Mouse (Mus musculus) c-Kit-positive CD71-negative TER-119-negative erythroid progenitor cells, embryonic 14.5 days (primary cell): Measurements from ENCODE around the gene Adad2.

Experiments
- DNase-seq: peaks from one replicate; pipeline ENCODE4 v3.0.0-alpha.2; 2013; ENCODE audit warnings: low read depth

Gene Adad2

DNA sequence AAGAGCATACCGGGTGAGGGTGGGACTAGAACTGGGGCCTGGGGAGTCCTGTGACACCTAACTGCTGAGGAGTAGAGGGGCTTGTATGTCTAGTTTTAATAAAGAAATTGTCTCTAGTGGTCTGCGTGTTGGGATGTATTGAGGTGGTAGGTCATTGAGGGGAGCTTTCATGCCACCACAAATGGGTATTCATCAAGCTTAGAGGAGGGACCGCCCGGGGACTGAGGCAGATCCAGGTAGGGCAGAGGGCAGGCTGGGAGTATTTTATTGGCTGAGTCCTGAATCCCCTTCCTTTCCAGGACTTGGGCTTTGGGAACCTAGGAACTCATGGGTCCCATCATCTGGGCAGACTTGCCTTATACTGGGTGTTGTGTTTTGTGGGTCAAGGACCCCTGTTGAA, 4.3 kb downstream of the Adad2 start:
- no peak for DNase-seq

DNA sequence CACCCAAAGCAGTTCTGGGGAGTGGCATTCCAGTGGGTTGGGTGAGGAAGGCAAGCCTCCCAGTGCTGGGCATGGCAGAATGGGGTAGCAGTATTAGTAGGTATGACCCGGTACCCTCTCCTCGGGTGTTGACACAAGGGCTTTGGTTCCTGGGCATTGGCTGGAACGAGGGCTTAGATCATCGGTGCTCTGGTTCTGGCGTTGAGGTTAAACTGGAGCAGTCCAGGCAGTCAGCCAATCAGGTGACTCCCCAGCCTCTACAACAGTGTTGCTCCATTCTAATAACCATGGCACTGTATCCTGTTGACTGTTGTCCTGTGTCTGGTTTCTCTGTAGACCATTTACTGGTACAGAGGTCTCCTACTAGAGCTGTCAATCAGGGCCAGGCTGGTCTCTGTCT, 5.0 kb downstream of the Adad2 start:
- DNase-seq, result no peak

DNA sequence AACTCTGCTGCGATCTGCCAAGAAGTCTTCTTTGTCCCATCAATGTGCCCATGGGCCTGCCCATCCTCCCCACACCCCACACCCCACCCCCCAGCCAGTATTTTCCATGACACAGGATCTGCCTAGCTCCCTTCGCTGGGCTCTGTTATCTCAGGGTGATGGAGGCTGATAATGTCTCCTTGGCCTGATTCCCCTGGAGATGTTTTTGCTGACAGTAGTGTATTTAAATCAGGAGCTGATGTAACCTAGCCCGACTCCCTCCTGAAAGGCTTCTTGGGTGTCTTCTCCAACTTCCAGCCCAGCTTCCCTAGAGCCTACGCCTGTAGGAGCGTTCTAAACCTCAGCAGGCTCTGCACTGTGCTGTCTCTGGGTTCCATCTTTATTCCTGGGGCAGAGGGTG, 6.3 kb downstream of the Adad2 start:
- DNase-seq, result no peak

- DNase-seq, result no peak
These were observed 7.7 kb downstream of the Adad2 start for GRCm38 (mm10) chr8:119620116-119620840.

- no peak for DNase-seq
These were observed 8.4 kb downstream of the Adad2 start for GRCm38 (mm10) chr8:119620848-119621465.

GRCm38 (mm10) chr8:119622555-119622954, 10.0 kb downstream of the Adad2 start:
- DNase-seq, result no peak

GRCm38 (mm10) chr8:119623061-119623460, 10.5 kb downstream of the Adad2 start:
- DNase-seq, result no peak

DNA sequence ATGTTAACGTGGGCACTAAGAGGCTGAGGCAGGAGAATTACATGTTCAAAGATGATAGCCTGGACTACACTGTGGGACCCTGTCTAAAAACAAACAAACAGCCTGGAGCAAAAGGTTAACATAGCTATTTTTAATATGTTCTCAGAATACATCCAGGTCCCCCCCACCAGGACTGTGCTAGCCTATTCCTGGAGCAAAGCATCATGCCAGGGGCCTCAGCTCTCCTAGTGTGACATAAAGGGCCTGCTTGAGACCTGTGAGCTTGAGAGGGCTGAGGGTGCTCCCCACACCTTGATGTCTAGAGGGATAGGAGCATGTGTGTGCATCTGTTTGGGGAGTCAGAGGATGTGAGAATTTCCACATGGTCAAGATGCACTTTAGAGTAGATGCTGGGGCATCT, 11.2 kb downstream of the Adad2 start:
- no peak for DNase-seq

DNA sequence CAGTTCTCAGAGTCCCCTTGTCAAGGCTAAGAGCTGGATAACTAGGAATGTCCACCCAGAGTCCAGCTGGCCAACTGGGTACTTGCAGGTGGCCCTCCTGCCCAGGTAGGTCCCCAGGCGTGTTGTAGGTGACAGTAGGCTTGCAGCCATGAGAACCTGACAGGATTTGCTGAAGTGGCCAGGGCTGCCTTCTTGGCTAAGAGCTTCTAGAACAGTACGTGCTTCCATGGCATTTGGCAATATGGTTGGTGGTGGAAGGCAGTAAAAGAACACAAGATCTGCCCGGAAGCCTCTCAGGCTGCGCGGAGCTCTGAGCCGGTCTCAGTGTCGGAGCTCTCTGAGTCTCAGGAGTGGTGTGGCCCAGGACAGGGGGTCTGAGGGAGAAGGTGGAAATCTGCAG, 12.4 kb downstream of the Adad2 start:
- DNase-seq, result no peak

- no peak for DNase-seq
These were observed 13.2 kb downstream of the Adad2 start for GRCm38 (mm10) chr8:119625788-119626187.

DNA sequence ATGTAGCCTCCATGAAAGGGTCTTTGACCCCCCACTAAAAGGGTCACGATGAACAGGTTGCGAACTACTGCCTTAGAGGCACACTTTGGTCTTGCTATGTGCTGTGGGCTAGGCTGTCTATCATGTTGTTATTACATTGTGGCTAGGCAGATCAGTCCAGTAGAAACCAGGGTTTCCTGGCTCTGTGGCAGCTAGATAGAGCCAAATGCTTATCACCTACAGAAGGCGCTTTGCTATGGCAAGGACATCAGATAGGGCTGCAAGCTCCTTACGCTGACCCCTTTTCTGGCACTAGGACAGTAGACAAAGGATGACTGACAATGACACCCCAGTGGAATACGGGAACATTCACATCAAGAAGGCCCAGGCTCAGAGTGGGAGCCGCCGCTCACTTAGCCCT, 14.7 kb downstream of the Adad2 start:
- DNase-seq, result no peak

DNA sequence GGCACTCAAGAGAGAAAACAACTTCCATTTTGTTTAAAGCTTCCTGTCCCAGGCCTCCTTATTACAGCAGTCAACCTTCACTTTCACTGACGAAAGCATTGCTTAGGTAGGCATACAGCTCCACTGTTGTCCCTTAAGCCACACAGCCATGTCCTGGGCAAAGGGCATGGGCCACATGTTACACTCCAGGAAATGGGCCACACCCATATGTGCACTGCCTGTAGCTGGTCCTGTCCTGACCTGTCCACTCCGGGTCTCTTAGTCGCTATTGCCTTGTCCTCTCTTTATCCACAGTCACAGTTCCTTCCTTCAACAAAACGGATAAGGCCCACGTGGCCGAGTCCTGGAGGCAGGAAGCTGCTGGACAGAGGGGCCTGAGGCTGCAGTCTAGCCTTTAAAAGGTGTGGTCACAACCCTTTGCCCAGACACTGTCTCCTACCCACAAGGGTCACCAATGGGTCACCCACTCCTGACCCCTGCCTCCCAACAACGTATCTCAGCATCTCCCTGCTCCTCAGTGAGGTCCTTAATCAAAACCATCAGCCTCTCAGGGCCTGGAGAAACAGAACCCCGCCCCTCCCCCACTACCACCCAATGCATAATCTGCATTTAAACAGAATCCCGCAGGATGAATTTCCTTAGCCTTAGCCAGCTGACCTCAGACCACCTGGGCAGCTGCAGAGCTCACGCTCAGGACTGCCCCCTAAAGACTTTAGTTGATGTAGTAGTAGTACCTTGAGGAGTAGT, 15.2 kb downstream of the Adad2 start:
- DNase-seq, result no peak

- no peak for DNase-seq
These were observed 18.3 kb downstream of the Adad2 start for GRCm38 (mm10) chr8:119630841-119631240.

GRCm38 (mm10) chr8:119632246-119632645, 19.7 kb downstream of the Adad2 start:
- DNase-seq, result no peak

DNA sequence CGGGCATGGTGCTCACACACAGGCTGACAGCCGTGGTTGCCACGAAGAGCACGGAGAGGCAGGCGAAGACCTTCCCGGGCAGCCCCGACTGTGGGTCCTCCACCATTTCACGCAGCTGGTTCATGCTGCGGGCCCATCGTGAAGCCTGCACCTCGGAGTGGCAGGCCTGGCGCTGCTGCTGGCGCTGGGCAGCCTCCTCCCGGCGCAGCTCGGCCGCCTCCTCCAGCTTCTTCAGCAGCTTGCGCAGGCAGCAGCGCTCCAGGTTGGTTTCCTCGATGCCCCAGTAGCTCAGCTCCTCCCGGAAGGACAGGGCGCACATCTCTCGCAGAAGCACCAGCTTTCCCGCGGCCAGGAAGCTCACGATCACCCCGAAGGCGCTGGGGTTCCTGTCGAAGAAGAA, 20.4 kb downstream of the Adad2 start:
- no peak for DNase-seq

DNA sequence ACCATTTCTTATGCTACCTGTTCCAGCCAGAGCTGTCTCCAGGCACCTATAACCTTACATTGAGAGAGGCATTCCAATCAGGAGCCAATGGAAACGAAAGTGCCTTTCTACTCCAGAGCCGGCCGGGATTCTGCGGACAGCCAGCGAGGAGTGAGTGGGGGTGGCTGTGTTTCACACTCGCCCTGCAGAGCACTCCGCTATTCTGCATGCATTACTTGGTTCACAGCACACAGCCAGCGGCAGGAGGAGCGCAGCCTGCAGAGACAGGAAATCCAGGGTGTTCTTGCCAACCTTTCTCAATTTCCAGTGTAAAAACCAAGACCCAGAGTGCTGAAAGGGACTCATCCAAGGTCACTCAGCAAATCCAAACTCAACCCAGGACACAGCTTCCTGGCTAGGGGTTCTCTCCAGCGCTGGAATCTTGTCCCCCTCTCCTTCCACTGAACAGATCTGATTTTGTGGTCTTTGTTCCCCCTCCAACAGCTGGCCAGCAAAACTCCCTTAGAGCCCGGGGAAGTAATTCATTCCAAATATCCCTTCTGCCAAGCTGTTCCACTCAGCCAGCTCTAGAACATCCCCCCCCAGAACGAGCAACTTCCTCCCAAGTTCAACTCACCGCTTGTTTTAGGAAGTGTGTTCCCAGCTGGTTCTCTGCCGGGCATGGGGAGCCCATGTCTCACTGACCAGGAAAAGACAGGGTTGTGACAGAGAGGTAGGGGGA, 22.2 kb downstream of the Adad2 start:
- no peak for DNase-seq

DNA sequence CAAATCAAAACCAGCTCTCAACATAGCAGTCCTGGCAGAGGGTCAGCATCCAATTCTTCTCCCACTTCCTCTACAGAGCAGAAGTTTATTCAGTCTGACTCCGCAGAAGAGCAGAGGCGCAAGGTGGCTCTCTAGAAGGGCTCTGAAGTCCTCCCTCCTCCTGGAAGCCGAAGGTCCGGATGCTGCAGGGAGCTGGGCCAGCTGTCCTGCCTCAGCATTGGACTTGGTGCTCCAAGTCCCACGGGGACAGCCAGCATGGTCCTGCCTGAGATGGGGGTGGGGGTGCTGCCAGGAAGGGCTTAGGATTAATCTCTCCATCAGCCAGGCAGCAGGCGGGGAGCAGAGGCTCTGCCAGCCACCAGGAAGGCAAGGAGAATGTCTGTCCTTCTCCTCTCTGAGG, 22.8 kb downstream of the Adad2 start, which contains the start of gene Kcng4:
Gene Kcng4 (minus strand): TSS at position 303 of the 400 bp plus-strand sequence.
- DNase-seq, result no peak

DNA sequence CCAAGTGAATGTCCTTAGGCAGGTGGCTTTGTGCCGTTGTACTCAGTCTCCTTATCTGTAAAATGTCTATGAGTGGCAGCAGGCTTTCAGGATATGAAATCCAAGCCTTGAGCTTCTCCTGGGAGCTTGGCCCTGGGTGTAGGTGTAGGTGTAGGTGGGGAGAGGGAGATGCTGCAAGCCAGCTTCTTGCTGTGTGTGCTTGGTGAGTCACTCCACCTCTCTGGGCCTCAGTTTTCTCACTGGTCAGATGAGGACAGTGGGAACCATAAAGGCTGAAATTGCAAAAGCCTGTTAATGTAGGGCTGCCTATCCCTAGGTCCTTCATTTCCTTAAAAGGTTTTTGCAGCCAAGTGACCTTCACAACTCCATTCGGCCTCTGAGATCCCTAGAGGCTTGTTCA, 23.4 kb downstream of the Adad2 start:
- no peak for DNase-seq

- DNase-seq, result no peak
These were observed 24.2 kb downstream of the Adad2 start for GRCm38 (mm10) chr8:119636766-119637165.

DNA sequence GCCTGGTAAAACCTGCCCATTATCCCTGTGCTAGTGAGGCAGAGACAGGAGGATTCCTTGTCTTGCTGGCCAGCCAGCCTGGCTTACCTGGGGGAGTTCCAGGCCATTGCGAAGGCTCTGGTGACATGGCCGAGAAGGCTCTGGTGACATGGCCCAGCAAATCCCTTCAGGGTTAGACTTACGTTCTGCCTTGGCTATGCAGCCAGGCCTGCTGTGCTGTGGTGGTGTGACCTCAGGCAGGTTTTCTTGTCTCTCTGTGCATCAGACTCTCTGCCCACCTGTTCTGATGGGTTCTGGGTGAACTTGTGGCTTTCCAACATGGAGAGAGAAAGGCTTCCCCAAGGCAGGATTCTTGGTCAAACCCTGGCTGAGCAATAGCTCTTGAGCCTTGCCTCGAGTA, 24.8 kb downstream of the Adad2 start:
- no peak for DNase-seq

DNA sequence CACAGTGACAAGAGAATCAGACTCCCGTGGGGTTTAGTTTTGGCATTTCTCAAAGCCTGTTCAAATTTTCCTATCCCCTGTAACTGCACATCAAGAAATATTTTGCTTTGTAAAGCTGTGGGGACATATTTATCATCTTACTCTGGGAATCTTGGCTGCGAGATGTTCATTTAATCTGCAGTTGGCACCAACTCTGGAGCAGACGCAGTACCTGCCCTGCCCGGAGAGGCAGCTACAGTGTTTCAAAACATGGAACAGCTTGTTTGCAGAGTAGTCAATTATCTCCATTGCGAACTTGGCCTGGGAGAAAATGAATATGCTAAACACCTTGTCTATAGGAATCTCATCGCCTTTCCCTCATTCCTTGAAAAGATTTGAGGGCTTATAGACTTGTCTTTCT, 25.7 kb downstream of the Adad2 start:
- no peak for DNase-seq

GRCm38 (mm10) chr8:119639798-119640197, 27.3 kb downstream of the Adad2 start:
- no peak for DNase-seq

DNA sequence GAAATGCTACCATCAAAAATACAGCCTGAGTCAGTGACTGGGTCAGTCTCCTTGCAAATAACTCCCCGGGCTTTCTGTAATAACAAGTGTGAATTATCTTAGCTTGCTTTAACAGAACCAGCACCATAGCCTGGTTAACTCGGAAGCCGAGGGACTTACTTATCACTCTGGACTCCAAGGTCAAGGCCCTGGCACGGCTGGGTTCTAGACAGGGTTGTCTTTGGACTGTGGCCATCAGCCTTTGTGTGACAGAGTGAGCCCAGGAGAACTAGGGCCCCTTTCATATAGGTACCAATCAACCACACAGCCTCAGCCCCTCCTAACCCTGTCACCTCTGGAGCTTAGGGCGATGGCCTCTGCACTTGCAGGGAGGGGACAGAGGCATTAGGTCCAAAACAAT, 28.5 kb downstream of the Adad2 start:
- no peak for DNase-seq
